Mouse (Mus musculus) stomach, embryonic 16.5 days (tissue): ENCODE results near the gene Strap. TPM values are rescaled to one million over a fixed set of nuclear protein-coding genes. Genes with fewer than 3 reads are reported as not detected.

Experiments
- ATAC-seq: fragments of 200-750 bp; cut with Nextera tagmentation; 2 replicates; pipeline ENCODE4 v1.8.0; 2017; ENCODE audit warnings: moderate number of reproducible peaks, moderate TSS enrichment; ENCODE audit not compliant: insufficient read depth, low FRiP score
- H3K27ac ChIP-seq: fragments of 300-500 bp; sonication (generic); 2 replicates; pipeline ENCODE4 v1.5.1; 2014; ENCODE audit warnings: low read length
- H3K27me3 ChIP-seq: fragments of 300-500 bp; sonication (generic); 2 replicates; pipeline ENCODE4 v1.6.1; 2014; ENCODE audit warnings: low read length, control low read depth, mixed read lengths; ENCODE audit not compliant: control insufficient read depth, insufficient read depth
- H3K36me3 ChIP-seq: fragments of 300-500 bp; sonication (generic); 2 replicates; pipeline ENCODE4 v1.6.1; 2014; ENCODE audit warnings: low read length; ENCODE audit not compliant: control insufficient read depth, insufficient read depth
- H3K4me1 ChIP-seq: fragments of 300-500 bp; sonication (generic); 2 replicates; pipeline ENCODE4 v1.6.1; 2014; ENCODE audit warnings: low read length, control low read depth, mixed read lengths; ENCODE audit not compliant: control insufficient read depth, insufficient read depth
- H3K4me2 ChIP-seq: fragments of 300-500 bp; sonication (generic); 2 replicates; pipeline ENCODE4 v1.6.1; 2014; ENCODE audit warnings: low read depth, low read length, mixed read lengths
- H3K4me3 ChIP-seq: fragments of 300-500 bp; sonication (generic); replicated peaks from 2 replicates; pipeline ENCODE4 v1.5.1; 2014; ENCODE audit warnings: mild to moderate bottlenecking, low read length
- H3K9ac ChIP-seq: fragments of 300-500 bp; sonication (generic); 2 replicates; pipeline ENCODE4 v1.6.1; 2014; ENCODE audit warnings: low read length
- H3K9me3 ChIP-seq: fragments of 300-500 bp; sonication (generic); replicated peaks from 2 replicates; pipeline ENCODE4 v1.6.1; 2016; ENCODE audit warnings: low read length, control low read depth; ENCODE audit not compliant: control insufficient read depth
- WGBS: fragments of 180-500 bp; shearing (Covaris S2); extraction: QIAGEN DNeasy Blood & Tissue Kit; methylation state at CpG from one replicate; pipeline ENCODE4 v1.1.7; 2014; 5-methylcytosine and 5-hydroxymethylcytosine counted together
- polyA plus RNA-seq: library from polyadenylated mRNA; unstranded; fragments of >200 nt; fragmentation: Nextera tagmentation; extraction: Ambion mirVana; gene quantifications from 2 replicates; pipeline ENCODE4 v1.2.1, GENCODE M21; 2015

The Strap gene
- polyA plus RNA-seq, 1 experiment from 2014 or later, result 131 TPM

- H3K27me3 ChIP-seq, result no peaks in the 10 kb centered on the region
- ATAC-seq, result no peak
- WGBS, result 58% methylated on average over 7 of the region's 7 CpGs
- H3K4me3 ChIP-seq, result no peak overlapping the region
- no peaks in the 10 kb centered on the region for H3K36me3 ChIP-seq
- H3K27ac ChIP-seq, result no peak overlapping the region
- H3K9me3 ChIP-seq, result no peaks in the 10 kb centered on the region
- H3K9ac ChIP-seq, result no peak overlapping the region
- H3K4me1 ChIP-seq, result peaks cover 5% of the 10 kb centered on the region; the same call in 1 of the 2 replicates
- H3K4me2 ChIP-seq, result no peak overlapping the region
These were observed 22.1 kb upstream of the Strap start for GRCm38 (mm10) chr6:137712654-137713309.

- Histone ChIP-seq H3K27me3 (no peaks in the 10 kb centered on the region), H3K4me3 (no peak overlapping the region), H3K4me1 (peaks cover 5% of the 10 kb centered on the region; the same call in 1 of the 2 replicates), H3K9ac (no peak overlapping the region), H3K27ac (no peak overlapping the region), H3K36me3 (no peaks in the 10 kb centered on the region), H3K9me3 (no peaks in the 10 kb centered on the region), H3K4me2 (no peak overlapping the region)
- 86% methylated on average over 3 of the region's 3 CpGs for WGBS
- no peak for ATAC-seq
These were observed 21.6 kb upstream of the Strap start for GRCm38 (mm10) chr6:137713310-137713664.

GRCm38 (mm10) chr6:137716802-137717201, 18.1 kb upstream of the Strap start:
- Histone ChIP-seq H3K9me3 (no peaks in the 10 kb centered on the region), H3K27me3 (no peaks in the 10 kb centered on the region), H3K4me2 (no peak overlapping the region), H3K36me3 (no peaks in the 10 kb centered on the region), H3K27ac (no peak overlapping the region), H3K4me3 (no peak overlapping the region), H3K9ac (no peak overlapping the region), H3K4me1 (peaks cover 5% of the 10 kb centered on the region; the same call in 1 of the 2 replicates)
- peak; percentile 25; the same call in 1 of the 2 replicates for ATAC-seq
- WGBS, result 32% methylated on average over 5 of the region's 5 CpGs

GRCm38 (mm10) chr6:137722220-137722931, 12.5 kb upstream of the Strap start:
- Histone ChIP-seq H3K9me3 (no peaks in the 10 kb centered on the region), H3K4me2 (no peak overlapping the region), H3K9ac (no peak overlapping the region), H3K36me3 (no peaks in the 10 kb centered on the region), H3K27ac (no peak overlapping the region), H3K4me3 (no peak overlapping the region), H3K4me1 (no peaks in the 10 kb centered on the region), H3K27me3 (no peaks in the 10 kb centered on the region; the same call in 1 of the 2 replicates)
- 0 out of 2 replicates have a peak, but pooled peaks have one; percentile 68 for ATAC-seq
- 74% methylated on average over 15 of the region's 15 CpGs for WGBS

- no peaks in the 10 kb centered on the region for H3K4me1 ChIP-seq
- 5% methylated on average over 4 of the region's 4 CpGs for WGBS
- no peaks in the 10 kb centered on the region; the same call in 1 of the 2 replicates for H3K27me3 ChIP-seq
- no peaks in the 10 kb centered on the region for H3K36me3 ChIP-seq
- ATAC-seq, result no peak
- no peak overlapping the region for H3K9ac ChIP-seq
- no peak overlapping the region for H3K27ac ChIP-seq
- no peaks in the 10 kb centered on the region for H3K9me3 ChIP-seq
- H3K4me3 ChIP-seq, result no peak overlapping the region
- no peak overlapping the region for H3K4me2 ChIP-seq
These were observed 11.0 kb upstream of the Strap start for GRCm38 (mm10) chr6:137723898-137724297.

- Histone ChIP-seq H3K9me3 (no peaks in the 10 kb centered on the region), H3K27me3 (no peaks in the 10 kb centered on the region), H3K4me2 (peak overlapping the region; percentile 84), H3K4me1 (peaks cover 13% of the 10 kb centered on the region), H3K36me3 (0 out of 2 replicates have a peak, but pooled peaks cover 2% of the 10 kb centered on the region), H3K4me3 (peak overlapping the region; percentile 98), H3K9ac (peak overlapping the region; percentile 95), H3K27ac (no peak overlapping the region)
- 3% methylated on average over 7 of the region's 7 CpGs for WGBS
- ATAC-seq, result no peak
These were observed 425 bp upstream of the Strap start for GRCm38 (mm10) chr6:137734460-137734845.

- H3K4me1 ChIP-seq, result peaks cover 13% of the 10 kb centered on the region
- 9% methylated on average over 17 of the region's 17 CpGs for WGBS
These were observed 877 bp downstream of the Strap start for GRCm38 (mm10) chr6:137735671-137736238.

GRCm38 (mm10) chr6:137740972-137741371, 6.1 kb downstream of the Strap start:
- 83% methylated on average over 2 of the region's 2 CpGs for WGBS
- Histone ChIP-seq H3K9me3 (no peaks in the 10 kb centered on the region), H3K27ac (no peak overlapping the region), H3K4me3 (no peak overlapping the region), H3K27me3 (no peaks in the 10 kb centered on the region), H3K4me2 (no peak overlapping the region), H3K9ac (no peak overlapping the region), H3K36me3 (peaks cover 25% of the 10 kb centered on the region), H3K4me1 (peaks cover 7% of the 10 kb centered on the region)
- ATAC-seq, result no peak

More at GRCm38 (mm10) chr6:137735671-137736238, 877 bp downstream of the Strap start:
- Histone ChIP-seq H3K27me3 (no peaks in the 10 kb centered on the region), H3K4me2 (peak overlapping the region; percentile 94), H3K9me3 (no peaks in the 10 kb centered on the region), H3K36me3 (peaks cover 14% of the 10 kb centered on the region; the same call in 1 of the 2 replicates), H3K27ac (peak overlapping the region; percentile 69), H3K4me3 (peak overlapping the region; percentile 98), H3K9ac (peak overlapping the region; percentile 95)
- no peak for ATAC-seq

- peaks cover 34% of the 10 kb centered on the region for H3K36me3 ChIP-seq
These were observed 9.8 kb downstream of the Strap start for GRCm38 (mm10) chr6:137744700-137745099.

More at GRCm38 (mm10) chr6:137744700-137745099, 9.8 kb downstream of the Strap start:
- ATAC-seq, result no peak
- WGBS, result 67% methylated on average over 4 of the region's 4 CpGs
- Histone ChIP-seq H3K4me3 (no peak overlapping the region), H3K9ac (no peak overlapping the region), H3K4me1 (no peaks in the 10 kb centered on the region), H3K27me3 (no peaks in the 10 kb centered on the region), H3K9me3 (no peaks in the 10 kb centered on the region), H3K27ac (no peak overlapping the region), H3K4me2 (no peak overlapping the region)
